Mouse (Mus musculus) kidney, postnatal 25 days (tissue): ENCODE measurements around the gene Hint3.
"Not testable (repeated sequence)": the region's sequence is repeated elsewhere in the genome, so short reads cannot be mapped to it uniquely, and the experiment has no call there.

Experiments used
- DNase-seq, 2 experiments: peaks; one replicate each; pipeline ENCODE4 v3.0.0; 2021; ENCODE audit warnings: mixed read lengths in 2 of 2

Hint3 gene

DNA sequence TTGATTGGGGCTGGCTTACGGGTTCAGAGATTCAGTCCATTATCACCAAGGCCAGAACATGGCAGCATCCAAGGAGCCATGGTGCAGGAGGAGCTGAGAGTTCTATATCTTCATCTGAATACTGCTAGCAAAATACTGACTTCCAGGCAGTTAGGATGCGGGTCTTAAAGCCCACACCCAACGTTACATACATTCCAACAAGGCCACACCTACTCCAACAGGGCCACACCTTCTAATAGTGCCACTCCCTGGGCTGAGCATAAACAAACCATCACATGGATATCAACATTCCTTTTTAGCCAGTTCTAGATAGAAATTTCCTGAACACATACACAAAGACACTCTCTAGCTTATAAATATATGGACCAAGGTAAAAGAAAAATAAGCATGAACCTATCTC is at the start of gene Hint3:
Gene Hint3, minus strand, starts transcription at position 120 of the 400 bp plus-strand sequence.
- DNase-seq, result no peak

DNA sequence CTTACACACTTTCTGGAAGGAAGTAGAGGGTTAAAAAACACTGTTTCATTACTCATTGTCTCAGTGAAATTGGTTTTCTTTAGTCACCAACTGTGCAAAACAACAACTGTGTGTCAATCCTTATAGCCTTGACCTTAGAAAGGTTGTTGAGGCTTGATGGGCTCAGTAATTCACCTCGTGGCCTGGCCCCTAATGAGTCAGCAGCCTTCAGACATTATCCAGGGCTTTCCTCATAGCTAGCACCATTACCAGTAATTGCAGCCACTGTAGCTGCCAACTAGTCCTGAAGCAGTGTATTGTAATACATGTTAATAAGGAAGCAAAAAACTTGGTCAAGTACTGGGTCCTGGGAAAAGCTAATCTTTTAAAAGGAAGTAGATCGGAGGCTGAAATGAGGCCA is 48.6 kb upstream of the Hint3 start:
- peak in 1 of 2 experiments; percentile 37 for DNase-seq

DNA sequence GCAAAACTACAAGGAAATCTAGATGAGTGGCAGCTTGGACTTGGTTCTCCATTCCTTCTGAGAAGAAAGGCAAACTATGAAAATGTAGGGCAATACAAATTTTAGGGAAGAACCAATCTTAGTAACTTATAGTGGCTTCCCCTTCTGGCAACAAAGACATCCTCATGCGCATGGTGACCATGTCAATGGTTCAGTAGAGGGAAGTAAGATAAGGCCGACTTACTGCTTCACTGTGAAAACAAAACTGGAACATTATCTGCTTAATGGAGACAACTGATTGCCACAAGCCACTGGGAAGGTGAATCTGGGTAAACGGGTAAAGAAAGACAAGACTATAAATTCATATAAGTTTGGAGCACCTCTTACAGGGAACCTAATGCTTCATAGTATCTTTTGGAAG is 45.4 kb upstream of the Hint3 start:
- DNase-seq, result no peak

DNA sequence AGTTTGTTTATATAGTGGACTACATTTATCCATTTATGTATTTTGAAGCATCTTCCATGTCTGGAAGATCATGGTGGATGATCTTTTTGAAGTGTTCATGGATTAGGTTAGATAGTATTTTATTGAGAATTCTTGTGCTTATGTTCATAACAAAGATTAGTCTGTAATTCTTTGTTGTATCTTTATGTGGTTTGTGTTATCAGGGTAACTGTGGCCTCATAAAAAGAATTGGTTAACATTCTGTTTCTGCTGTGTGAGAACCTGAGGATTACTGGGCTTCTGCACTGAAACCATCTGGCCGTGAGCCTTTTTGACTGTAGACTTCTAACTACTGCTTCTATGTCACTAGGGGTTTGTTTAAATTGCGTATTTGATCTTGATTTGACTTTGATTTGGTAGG is 37.1 kb upstream of the Hint3 start:
- DNase-seq, result no peak

DNA sequence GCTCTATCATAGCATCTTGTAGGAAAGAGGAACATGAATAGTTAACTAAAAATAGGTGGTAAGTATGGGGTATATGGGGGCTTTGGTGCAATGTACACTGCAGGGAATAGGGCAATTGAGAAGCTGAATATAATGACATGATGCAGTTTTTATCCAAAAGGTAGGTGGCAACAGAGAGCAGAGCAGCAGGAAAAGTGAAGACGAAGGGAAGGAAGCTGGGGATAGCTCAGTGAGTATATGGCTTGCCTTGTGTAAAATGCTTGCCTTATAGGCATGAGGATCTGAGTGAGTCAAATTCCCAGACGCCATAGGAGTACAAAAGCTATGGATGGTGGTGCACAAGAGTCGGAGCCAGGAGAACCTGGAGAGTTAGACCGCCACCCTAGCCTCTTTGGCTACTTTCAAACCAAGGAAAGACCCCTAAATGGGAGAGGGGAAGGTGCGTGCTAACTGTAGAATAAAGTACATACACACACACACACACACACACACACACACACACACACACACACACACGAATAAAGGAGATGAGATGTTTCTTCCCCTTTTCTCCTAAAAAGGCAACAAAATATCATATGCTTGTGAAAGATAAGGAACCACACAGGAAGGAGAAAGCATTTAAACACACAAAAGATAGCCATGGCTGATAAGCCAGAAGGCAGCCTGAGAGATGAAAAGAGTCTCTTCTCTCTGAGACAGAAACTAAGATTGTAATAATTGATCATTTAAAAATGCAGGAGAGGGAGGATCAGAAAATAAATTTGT is 31.3 kb upstream of the Hint3 start:
- no peak for DNase-seq

DNA sequence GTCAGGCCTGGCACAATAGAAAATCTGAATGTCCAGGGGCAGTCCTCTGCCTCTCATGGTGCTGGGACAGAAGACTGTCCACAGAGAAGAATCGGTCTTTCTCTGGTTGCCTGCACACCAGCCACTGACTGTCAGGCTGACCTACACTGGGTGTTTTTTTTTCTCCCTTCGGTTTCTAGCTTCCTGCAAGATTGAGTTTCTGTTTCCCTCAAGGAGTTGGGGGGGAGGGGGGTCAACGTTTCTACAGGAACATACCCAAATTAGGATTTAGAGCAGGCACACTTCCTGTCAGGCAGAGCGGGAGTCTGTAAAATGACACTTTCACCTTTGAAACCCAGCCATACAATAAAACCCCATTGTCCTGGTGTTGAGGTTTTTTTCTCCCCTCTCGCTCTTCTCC is 26.2 kb upstream of the Hint3 start:
- peak in 1 of 2 experiments; percentile 20 for DNase-seq

DNA sequence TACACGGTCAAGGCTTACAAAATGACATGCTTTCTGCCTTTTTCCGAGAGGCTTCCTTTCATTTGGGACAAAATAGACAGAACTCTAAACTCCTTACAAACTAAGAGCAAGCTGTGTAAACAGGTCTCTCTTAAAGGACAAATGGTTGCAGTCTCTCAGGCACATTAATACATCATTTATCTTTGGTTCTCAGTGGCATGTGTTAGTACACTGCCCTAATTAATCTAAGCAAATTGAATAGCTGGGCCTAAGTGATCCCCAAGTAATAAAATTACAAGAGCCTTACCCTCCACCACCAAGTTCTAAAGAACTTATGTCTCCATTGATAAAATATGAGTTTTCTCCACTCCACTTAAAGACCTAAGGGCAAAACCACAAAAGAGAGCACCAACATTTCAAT is 18.2 kb upstream of the Hint3 start:
- DNase-seq, result no peak

DNA sequence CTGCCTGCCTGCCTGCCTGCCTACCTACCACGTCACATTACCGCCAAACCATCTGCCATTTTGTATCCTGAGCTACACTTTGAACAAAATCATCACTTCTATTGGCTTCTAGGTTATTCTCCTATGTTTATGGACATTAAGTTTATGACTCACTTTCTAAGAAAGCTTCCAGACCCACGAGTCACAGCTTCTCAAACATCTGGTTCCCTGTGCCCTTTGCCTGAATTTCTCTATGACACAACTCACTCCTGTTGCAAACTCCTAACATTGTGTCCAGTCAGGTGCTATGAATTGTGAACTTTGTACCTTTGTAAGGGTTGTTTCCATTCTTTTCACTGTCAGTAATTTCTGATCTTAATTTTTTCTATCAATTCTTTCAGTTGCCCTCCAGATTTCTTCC is 8.8 kb upstream of the Hint3 start:
- DNase-seq, result no peak

DNA sequence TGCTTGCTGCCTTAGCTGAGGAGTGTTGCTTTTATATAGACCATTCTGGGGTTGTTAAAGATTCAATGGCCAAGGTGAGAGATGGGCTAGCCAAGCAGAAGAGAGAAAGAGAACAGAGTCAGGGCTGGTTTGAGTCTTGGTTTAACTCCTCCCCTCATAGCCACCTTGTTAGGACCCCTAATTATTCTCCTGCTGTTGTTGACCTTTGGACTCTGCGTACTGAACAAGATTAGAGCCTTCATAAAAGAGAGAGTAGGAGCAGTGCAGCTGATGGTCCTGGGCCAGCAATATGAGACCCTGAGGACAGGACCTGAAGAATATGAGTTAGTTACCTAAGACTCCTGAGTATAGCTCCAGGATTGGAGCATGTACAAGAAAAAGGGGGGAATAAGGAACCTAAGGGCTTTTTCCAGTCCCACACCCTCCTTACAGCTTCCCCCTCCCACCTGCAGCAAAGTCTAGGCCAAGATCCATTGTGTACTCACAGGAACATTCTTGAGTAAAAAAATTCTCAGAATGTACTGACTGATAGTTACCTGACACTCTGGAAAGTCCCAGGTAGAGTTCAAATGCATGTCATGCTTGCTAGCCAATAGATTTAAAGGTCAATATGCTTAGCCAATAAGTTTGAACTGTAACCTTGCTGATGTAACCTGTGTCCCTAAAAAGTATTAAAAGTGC is 7.2 kb upstream of the Hint3 start:
- DNase-seq, result not testable (repeated sequence)

DNA sequence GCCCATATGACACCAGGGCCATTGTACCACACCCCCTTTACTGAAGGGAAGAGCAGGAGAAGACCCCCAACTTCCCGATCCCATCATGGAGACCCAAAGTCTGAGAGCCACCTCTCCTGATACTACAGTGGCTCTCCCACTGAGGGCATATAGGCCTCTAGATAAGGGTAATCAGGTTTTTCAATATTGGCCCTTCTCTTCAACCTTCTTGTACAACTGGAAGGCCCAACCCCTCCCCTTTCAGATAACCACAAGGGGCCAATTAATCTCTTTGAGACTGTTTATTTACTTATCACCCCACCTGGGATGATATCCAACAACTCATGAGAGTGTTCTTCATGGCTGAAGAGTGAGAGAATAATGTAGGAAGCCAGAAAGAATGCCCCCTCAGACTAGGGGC is 3.3 kb upstream of the Hint3 start:
- DNase-seq, result no peak

DNA sequence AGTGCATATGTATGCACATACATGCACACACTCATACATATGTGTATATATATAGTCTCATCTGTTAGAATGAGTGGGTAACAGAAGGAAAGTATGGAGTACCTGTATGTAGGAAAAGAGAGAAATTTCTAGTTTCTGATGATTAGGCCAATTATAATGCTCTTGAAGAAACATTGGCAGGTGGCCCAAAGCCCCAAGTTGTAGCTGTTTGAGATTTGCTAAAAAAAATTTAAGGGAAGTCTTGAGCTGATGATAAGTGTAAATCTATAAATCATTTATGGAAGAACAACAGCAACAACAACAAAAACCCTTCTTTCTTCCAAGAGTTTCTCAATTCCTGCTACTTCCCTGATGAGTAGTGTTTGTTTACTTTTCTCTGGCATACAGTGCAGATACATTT is 545 bp upstream of the Hint3 start:
- DNase-seq, result peak in 1 of 2 experiments; percentile 7

DNA sequence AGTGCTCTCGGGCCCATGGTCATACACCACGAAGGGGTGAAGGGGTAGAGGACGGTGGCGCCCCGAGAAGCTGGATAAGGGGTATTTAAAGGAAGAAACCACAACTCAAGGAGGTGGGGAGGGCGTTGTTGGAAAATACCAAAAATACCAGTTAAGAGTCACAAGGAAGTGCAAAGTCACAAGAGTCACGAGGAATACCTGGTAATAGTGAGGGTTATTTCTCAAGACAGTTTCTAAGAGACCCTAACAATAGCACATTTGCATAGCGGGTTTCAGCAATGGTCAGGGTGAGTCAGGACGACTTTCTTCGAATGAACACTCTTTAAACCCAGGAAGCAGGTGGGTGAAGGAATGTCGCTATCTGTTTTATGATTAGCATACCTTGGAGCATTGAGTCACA is 988 bp downstream of the Hint3 start:
- DNase-seq, result not testable (repeated sequence)

DNA sequence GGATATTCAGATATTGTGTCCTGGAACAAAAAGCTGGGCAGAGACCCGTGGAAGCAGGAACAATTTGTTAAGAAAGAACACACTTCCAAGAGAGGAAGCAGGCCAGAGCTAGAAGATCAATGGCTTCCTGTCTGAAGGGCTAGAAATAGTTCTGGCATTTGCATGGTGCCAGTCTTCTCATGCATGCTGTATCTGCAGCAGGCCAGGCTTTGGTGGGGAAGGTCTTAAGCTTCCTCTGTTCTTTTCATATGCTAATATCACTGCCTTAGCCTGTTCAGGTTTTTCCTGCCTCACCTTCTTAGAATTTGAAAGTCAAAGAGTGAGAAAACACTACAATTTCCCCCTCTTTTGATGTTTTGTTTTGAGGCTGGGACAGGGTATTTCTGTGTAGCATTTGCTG is 1.9 kb downstream of the Hint3 start:
- peak; percentile 16 to 43 for DNase-seq

DNA sequence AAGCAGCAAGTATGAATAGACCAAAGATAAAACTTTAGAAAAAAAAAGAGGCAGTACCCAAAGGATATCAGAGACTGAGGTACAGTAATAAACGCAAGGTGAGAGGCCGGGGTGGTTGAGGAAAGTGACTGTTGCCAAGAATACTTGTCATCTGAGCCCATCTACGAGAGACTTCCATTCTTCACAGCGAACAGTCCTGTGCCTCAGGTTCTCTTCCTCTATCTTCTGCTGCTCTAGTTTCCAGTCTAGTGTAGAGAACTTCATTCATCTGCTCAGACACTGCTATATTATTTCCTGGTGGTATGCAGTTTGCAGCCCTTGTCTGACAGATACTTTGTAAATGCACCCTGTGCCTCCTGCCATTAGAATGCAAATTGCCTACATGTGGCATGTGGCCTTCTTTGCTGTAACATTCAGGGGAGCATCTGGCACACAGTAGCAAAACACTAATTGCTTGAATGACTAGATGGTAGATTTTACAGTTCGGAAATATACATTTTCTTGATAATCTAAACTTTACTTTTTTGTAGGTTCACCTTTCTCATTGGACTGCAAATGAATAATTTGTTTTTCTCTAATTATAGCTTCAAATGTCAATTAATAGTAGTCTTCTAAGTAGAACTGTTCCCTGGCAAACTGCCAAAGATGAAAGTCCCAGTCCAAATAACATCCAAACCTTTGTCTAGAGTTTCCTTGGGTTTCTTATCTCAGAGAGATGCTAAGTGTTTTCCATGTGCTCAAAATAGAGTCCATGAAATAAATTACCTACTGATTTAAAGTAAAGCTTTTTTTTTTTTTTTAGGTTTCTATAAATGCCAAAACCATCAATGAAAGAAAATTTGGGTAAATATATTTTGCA is 5.0 kb downstream of the Hint3 start:
- DNase-seq, result peak in 1 of 2 experiments; percentile 50

DNA sequence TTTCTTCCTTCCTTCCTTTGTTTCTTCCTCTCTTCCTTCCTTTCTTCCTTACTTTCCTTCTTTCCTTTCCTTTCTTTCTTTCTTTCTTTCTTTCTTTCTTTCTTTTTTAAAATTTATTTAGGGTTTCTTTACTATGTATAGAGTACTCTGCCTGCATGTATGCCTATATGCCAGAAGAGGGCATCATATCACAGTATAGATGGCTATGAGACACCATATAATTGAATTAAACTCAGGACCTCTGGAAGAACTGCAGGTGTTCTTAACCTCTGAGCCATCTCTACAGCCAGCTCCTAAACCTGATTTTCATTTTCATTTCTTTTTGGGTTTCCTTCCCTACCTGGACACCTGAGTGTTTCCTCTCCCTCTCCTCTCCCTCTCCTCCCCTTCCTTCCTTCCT is 6.5 kb downstream of the Hint3 start:
- no peak for DNase-seq

DNA sequence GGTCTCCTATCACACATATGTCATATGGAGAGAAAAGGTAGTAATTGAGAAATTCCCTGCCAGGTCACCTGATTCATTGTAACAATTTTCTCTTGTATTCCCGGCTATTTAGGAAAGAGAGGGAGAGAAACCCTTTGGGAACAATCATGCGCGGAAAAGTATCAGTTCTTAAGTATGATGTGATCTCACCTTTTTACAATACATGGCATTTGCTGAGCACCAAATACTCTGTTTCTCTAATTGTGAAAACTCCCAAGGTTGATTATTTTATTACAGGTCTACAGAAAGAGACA is 10.6 kb downstream of the Hint3 start:
- DNase-seq, result no peak

DNA sequence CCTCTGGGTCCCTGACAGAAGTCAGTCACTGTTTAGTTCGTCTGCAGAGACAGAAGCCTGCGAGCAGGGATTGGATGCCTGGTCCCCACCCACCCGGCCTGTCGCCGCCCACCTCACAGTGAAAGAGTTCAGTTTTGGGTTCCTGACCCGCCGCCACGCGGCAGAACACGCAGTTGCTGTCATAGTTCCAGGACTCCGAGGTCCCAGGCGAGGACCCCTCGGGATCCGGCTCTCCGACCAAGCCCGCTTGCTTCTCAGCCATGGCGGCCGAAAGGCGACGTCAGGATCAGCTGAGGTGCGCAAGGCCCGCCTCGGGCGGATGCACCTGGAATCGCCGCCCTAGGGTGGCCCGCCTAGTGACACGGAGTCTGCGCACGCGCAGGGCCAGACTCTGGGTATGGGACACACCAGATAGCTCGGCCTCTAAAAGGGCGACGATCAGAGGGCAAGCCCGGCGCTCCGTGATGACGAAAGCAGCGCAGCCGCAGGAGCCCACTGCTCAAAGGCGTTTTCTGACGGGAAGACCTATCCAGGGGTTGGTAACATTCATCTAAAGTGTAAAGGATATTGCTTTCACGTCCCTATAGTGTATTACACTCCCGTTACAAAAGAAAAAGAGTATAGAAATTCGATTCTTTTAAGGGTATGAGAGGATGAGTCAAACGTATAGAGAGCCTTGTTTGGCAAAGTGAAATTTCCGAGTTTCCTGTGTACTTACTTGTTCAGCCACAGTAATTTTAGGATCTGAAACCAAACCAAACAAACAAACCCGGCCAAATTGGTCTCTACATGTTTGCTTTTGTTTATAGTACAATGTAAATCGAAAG is 11.1 kb downstream of the Hint3 start:
- peak; percentile 98 to 100 for DNase-seq

DNA sequence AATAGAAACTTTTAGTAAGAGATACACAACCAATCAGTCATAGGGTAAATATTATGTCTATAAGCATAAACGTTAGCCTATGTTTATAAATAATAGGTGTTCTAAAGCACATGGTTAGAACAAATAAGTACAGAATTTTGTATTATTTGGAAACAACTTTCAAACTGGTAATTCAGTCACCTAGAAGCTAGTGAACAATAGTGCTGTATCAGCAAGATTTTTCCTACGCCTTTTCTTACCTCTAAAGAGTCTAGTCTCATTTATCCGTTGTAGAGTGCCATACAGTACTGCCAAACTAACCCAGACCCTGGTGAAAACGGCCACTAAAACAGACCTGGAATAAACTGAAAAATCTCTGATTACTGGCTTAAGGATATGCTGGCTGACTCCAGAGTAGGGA is 16.4 kb downstream of the Hint3 start:
- DNase-seq, result no peak

DNA sequence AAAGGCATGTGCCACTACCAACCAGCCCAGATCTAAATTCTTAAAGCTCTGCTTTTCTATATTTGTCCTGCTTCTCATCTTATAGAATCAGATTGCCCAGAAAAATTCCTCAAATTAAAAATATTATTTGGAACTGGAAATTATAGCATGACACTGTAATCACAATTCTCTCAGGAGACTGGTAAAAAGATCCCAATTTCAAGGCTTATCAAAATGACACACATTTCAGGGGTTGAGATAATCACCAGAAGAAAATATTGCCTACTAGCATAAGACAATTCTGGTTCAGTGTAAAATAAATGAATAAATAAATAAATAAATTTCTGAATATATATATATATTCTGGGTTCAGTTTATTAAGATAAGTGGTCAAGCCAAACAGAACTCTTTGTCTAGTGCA is 19.8 kb downstream of the Hint3 start:
- DNase-seq, result no peak

DNA sequence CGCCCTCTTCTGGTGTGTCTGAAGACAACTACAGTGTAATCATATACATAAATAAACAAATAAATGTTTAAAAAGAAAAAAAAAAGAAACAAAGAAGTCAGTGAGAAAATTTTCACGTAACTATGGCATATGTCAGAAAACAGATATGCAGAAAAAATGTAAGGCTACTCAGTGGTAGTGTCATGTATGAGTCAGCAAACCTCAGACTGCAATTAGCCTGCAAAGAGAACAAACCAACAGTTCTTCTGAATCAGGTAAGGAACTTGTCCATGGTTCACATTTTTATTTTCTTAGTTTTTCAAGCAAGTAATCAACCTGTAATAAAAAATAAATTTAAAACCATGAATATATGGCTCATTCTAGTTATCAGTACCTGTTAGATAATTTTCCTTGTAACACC is 21.3 kb downstream of the Hint3 start:
- no peak for DNase-seq

DNA sequence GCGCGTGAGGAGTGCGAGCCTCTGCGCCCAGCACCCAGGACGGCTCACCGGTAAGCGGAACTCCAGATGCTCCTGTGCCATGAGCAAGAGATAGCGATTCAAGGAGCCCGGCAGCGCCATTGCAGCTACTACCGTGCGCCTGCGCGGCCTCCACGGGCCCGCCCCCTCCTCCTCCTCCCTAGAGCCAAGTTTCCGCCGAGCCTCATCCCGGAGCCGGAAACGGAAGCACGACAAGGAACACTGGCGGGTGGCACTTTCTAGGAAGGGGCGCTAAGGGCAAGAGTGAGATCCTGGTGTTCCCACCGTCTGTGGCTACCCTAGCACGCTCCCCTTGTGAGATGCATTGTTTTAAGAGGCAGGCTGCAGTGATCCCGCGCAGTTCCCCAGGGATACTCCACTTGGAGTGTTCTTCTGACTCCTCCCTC is 28.9 kb downstream of the Hint3 start, which contains the start of gene Trmt11:
Gene Trmt11, minus strand, starts transcription at position 208 of the 425 bp plus-strand sequence.
- DNase-seq, result peak; percentile 92 to 95

DNA sequence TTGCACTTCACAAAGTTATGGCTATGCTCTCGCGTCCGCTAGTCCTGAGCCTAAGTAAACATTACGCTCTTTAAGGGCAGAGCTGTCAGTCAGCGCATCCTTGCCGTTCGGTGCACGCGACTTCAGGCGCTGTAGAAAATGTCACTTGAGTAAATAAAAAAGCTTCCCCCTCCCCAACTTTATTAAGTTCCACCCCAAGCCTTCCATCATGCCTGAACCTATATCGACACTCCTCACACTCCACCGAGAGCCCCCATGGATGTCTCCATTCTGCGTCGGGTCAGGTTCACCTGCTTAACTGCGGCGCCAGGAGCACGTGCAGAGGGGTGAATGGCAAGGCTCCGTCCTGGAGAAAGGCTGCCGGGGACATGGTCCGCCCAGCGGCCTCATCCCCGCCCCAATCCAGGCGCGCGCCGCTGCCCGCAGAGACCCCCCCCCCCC is 29.3 kb downstream of the Hint3 start:
- DNase-seq, result peak in 1 of 2 experiments; percentile 32

DNA sequence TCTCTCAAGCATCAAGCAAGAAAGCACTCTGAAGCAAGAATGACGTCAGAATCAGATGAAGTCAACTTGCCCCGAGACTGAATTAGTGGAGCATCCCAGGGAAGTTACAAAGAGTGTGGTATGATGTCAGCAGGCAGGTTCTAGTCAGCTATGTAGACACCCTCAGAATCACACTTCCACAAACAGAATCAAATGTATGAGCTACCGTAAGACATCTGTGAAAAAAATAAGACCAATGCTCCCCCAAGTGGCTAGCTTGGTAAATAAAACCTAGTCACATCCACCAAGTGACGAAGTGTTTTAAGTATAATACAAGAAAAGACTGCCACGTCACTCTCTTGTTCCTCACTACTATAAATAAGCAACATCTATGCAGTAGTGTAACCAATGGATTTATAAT is 42.4 kb downstream of the Hint3 start:
- no peak for DNase-seq
